Mouse (Mus musculus): ENCODE data around the gene Npb.

Gene Npb

GRCm38 (mm10) chr11:120631726-120632448, 23.6 kb downstream of the Npb start:
- peak; percentile 30 to 65 for DNase-seq (ENCODE audit: low spot score in 2 of 2)

GRCm38 (mm10) chr11:120632559-120633519, 24.6 kb downstream of the Npb start:
- DNase-seq (ENCODE audit: low spot score in 2 of 2) = peak; percentile 69 to 79

- peak; percentile 89 to 92 for DNase-seq (ENCODE audit: low spot score in 2 of 2)
Measured at GRCm38 (mm10) chr11:120633520-120634343, 25.5 kb downstream of the Npb start, which contains the start of gene Mafg. Mafg (minus strand) TSS chr11:120633600.

GRCm38 (mm10) chr11:120634810-120635209, 26.5 kb downstream of the Npb start:
- DNase-seq (ENCODE audit: low spot score in 2 of 2) = no peak

GRCm38 (mm10) chr11:120641255-120641654, 33.0 kb downstream of the Npb start:
- no peak for DNase-seq (ENCODE audit: low spot score in 2 of 2)

- no peak for DNase-seq (ENCODE audit: low spot score in 2 of 2)
Measured at GRCm38 (mm10) chr11:120641869-120642268, 33.6 kb downstream of the Npb start.

- DNase-seq (ENCODE audit: low spot score in 2 of 2) = no peak
Measured at GRCm38 (mm10) chr11:120642939-120643600, 34.8 kb downstream of the Npb start.

GRCm38 (mm10) chr11:120643601-120643987, 35.3 kb downstream of the Npb start, which contains the start of gene Pycr1:
Pycr1 (minus strand) TSS chr11:120643769.
- DNase-seq (ENCODE audit: low spot score in 2 of 2) = peak; percentile 90 to 92

- no peak for DNase-seq (ENCODE audit: low spot score in 2 of 2)
Measured at GRCm38 (mm10) chr11:120647047-120647830, 39.0 kb downstream of the Npb start.

GRCm38 (mm10) chr11:120648001-120648476, 39.8 kb downstream of the Npb start, which contains the start of gene Myadml2:
Myadml2 (minus strand) TSS chr11:120648158.
- DNase-seq (ENCODE audit: low spot score in 2 of 2) = peak; percentile 52 to 54

GRCm38 (mm10) chr11:120651872-120652271, 43.6 kb downstream of the Npb start:
- no peak for DNase-seq (ENCODE audit: low spot score in 2 of 2)

- DNase-seq (ENCODE audit: low spot score in 2 of 2) = no peak
Measured at GRCm38 (mm10) chr11:120654741-120655140, 46.5 kb downstream of the Npb start.

GRCm38 (mm10) chr11:120657301-120657700, 49.0 kb downstream of the Npb start:
- no peak for DNase-seq (ENCODE audit: low spot score in 2 of 2)
